Mouse (Mus musculus): ENCODE measurements around the gene Dnajb6. TPM values are rescaled to one million over a fixed set of nuclear protein-coding genes. Genes with fewer than 3 reads are reported as not detected.

Dnajb6 gene
- polyA plus RNA-seq (2016; fragmentation: Nextera tagmentation; extraction: Ambion mirVana), result 114 and 115 TPM in 2 replicates

GRCm38 (mm10) chr5:29735557-29736061, at the start of gene Dnajb6, which contains the start of gene Gm5129:
Dnajb6 (plus strand) TSS chr5:29735688.
Gm5129 (minus strand) TSS chr5:29735936.
- Histone ChIP-seq H3K4me3 (peak within 1 kb of the TSS; percentile 78), H3K27ac (ENCODE audit: poor library complexity, severe bottlenecking) (peak within 1 kb of the TSS; percentile 95), H3K4me1 (replicated peaks) (peaks cover 31% of the 10 kb centered on the region), H3K4me2 (peak within 1 kb of the TSS; percentile 91), H3K27me3 (replicated peaks) (no peaks in the 10 kb centered on the region), H3K9me3 (replicated peaks) (no peaks in the 10 kb centered on the region), H3K9ac (peak within 1 kb of the TSS; percentile 92), H3K36me3 (no peaks in the 10 kb centered on the region)
- peak; percentile 92 for ATAC-seq (ENCODE audit: insufficient number of reproducible peaks, low FRiP score)
- under 1% methylated on average over 46 of the region's 46 CpGs for WGBS

GRCm38 (mm10) chr5:29687671-29688070, 47.8 kb upstream of the Dnajb6 start:
- no peak overlapping the region for H3K4me3 ChIP-seq
- no peaks in the 10 kb centered on the region for H3K27me3 ChIP-seq (replicated peaks)
- H3K4me2 ChIP-seq, result no peak overlapping the region
- no peak overlapping the region for H3K27ac ChIP-seq (ENCODE audit: poor library complexity, severe bottlenecking)
- H3K36me3 ChIP-seq, result no peaks in the 10 kb centered on the region
- no peak overlapping the region for H3K9ac ChIP-seq
- ATAC-seq (ENCODE audit: insufficient number of reproducible peaks, low FRiP score), result no peak
- 48% methylated on average over 3 of the region's 3 CpGs for WGBS
- H3K4me1 ChIP-seq (replicated peaks), result no peaks in the 10 kb centered on the region
- no peaks in the 10 kb centered on the region for H3K9me3 ChIP-seq (replicated peaks)

- H3K4me1 ChIP-seq (replicated peaks), result no peaks in the 10 kb centered on the region
- WGBS, result 49% methylated on average over 7 of the region's 7 CpGs
Measured at GRCm38 (mm10) chr5:29688352-29688751, 47.1 kb upstream of the Dnajb6 start.

GRCm38 (mm10) chr5:29698493-29698892, 37.0 kb upstream of the Dnajb6 start:
- WGBS, result 69% methylated on average over 4 of the region's 4 CpGs
- ATAC-seq (ENCODE audit: insufficient number of reproducible peaks, low FRiP score), result no peak
- H3K4me2 ChIP-seq, result no peak overlapping the region
- H3K4me3 ChIP-seq, result no peak overlapping the region
- no peaks in the 10 kb centered on the region for H3K36me3 ChIP-seq
- 0 out of 2 replicates have a peak, but pooled peaks cover 5% of the 10 kb centered on the region for H3K9me3 ChIP-seq (replicated peaks)
- no peaks in the 10 kb centered on the region for H3K27me3 ChIP-seq (replicated peaks)
- no peak overlapping the region for H3K9ac ChIP-seq
- no peaks in the 10 kb centered on the region for H3K4me1 ChIP-seq (replicated peaks)
- H3K27ac ChIP-seq (ENCODE audit: poor library complexity, severe bottlenecking), result no peak overlapping the region

More at GRCm38 (mm10) chr5:29688352-29688751, 47.1 kb upstream of the Dnajb6 start:
- Histone ChIP-seq H3K27me3 (replicated peaks) (no peaks in the 10 kb centered on the region), H3K9me3 (replicated peaks) (no peaks in the 10 kb centered on the region), H3K27ac (ENCODE audit: poor library complexity, severe bottlenecking) (no peak overlapping the region), H3K4me2 (no peak overlapping the region), H3K9ac (no peak overlapping the region), H3K36me3 (no peaks in the 10 kb centered on the region), H3K4me3 (no peak overlapping the region)
- ATAC-seq (ENCODE audit: insufficient number of reproducible peaks, low FRiP score), result no peak

- ATAC-seq (ENCODE audit: insufficient number of reproducible peaks, low FRiP score), result no peak
- WGBS, result 67% methylated on average over 2 of the region's 2 CpGs
- H3K36me3 ChIP-seq, result no peaks in the 10 kb centered on the region
Measured at GRCm38 (mm10) chr5:29699520-29700202, 35.8 kb upstream of the Dnajb6 start.

GRCm38 (mm10) chr5:29707241-29707640, 28.2 kb upstream of the Dnajb6 start:
- no peaks in the 10 kb centered on the region for H3K27me3 ChIP-seq (replicated peaks)
- H3K27ac ChIP-seq (ENCODE audit: poor library complexity, severe bottlenecking), result no peak overlapping the region
- H3K9ac ChIP-seq, result no peak overlapping the region
- no peaks in the 10 kb centered on the region for H3K4me1 ChIP-seq (replicated peaks)
- H3K36me3 ChIP-seq, result no peaks in the 10 kb centered on the region
- no peak for ATAC-seq (ENCODE audit: insufficient number of reproducible peaks, low FRiP score)
- no peaks in the 10 kb centered on the region for H3K9me3 ChIP-seq (replicated peaks)
- 71% methylated on average over 4 of the region's 4 CpGs for WGBS
- no peak overlapping the region for H3K4me2 ChIP-seq
- H3K4me3 ChIP-seq, result no peak overlapping the region

More at GRCm38 (mm10) chr5:29699520-29700202, 35.8 kb upstream of the Dnajb6 start:
- Histone ChIP-seq H3K27me3 (replicated peaks) (no peaks in the 10 kb centered on the region), H3K4me1 (replicated peaks) (no peaks in the 10 kb centered on the region), H3K4me2 (no peak overlapping the region), H3K9me3 (replicated peaks) (0 out of 2 replicates have a peak, but pooled peaks cover 5% of the 10 kb centered on the region), H3K27ac (ENCODE audit: poor library complexity, severe bottlenecking) (no peak overlapping the region), H3K4me3 (no peak overlapping the region), H3K9ac (no peak overlapping the region)

- H3K4me2 ChIP-seq, result no peak overlapping the region
- no peak overlapping the region for H3K4me3 ChIP-seq
- H3K9ac ChIP-seq, result no peak overlapping the region
- H3K9me3 ChIP-seq (replicated peaks), result no peaks in the 10 kb centered on the region
- WGBS, result 26% methylated on average over 5 of the region's 5 CpGs
- ATAC-seq (ENCODE audit: insufficient number of reproducible peaks, low FRiP score), result no peak
- H3K27me3 ChIP-seq (replicated peaks), result no peaks in the 10 kb centered on the region
- no peaks in the 10 kb centered on the region for H3K36me3 ChIP-seq
- no peaks in the 10 kb centered on the region for H3K4me1 ChIP-seq (replicated peaks)
- no peak overlapping the region for H3K27ac ChIP-seq (ENCODE audit: poor library complexity, severe bottlenecking)
Measured at GRCm38 (mm10) chr5:29708258-29708657, 27.2 kb upstream of the Dnajb6 start.

GRCm38 (mm10) chr5:29711631-29712030, 23.9 kb upstream of the Dnajb6 start:
- no peak overlapping the region for H3K4me2 ChIP-seq
- no peaks in the 10 kb centered on the region for H3K27me3 ChIP-seq (replicated peaks)
- H3K36me3 ChIP-seq, result no peaks in the 10 kb centered on the region
- no peak overlapping the region for H3K4me3 ChIP-seq
- no peak for ATAC-seq (ENCODE audit: insufficient number of reproducible peaks, low FRiP score)
- no peak overlapping the region for H3K27ac ChIP-seq (ENCODE audit: poor library complexity, severe bottlenecking)
- no peak overlapping the region for H3K9ac ChIP-seq
- no peaks in the 10 kb centered on the region for H3K9me3 ChIP-seq (replicated peaks)
- H3K4me1 ChIP-seq (replicated peaks), result no peaks in the 10 kb centered on the region

- 65% methylated on average over 1 of the region's 1 CpGs for WGBS
- Histone ChIP-seq H3K9me3 (replicated peaks) (no peaks in the 10 kb centered on the region), H3K36me3 (no peaks in the 10 kb centered on the region), H3K27ac (ENCODE audit: poor library complexity, severe bottlenecking) (no peak overlapping the region), H3K4me3 (no peak overlapping the region), H3K27me3 (replicated peaks) (no peaks in the 10 kb centered on the region), H3K4me1 (replicated peaks) (no peaks in the 10 kb centered on the region), H3K9ac (no peak overlapping the region), H3K4me2 (no peak overlapping the region)
- ATAC-seq (ENCODE audit: insufficient number of reproducible peaks, low FRiP score), result no peak
Measured at GRCm38 (mm10) chr5:29712906-29713305, 22.6 kb upstream of the Dnajb6 start.

GRCm38 (mm10) chr5:29721159-29721558, 14.3 kb upstream of the Dnajb6 start:
- no peak overlapping the region for H3K4me3 ChIP-seq
- no peaks in the 10 kb centered on the region; the same call in 1 of the 2 replicates for H3K9me3 ChIP-seq (replicated peaks)
- no peak overlapping the region for H3K9ac ChIP-seq
- H3K27me3 ChIP-seq (replicated peaks), result no peaks in the 10 kb centered on the region
- ATAC-seq (ENCODE audit: insufficient number of reproducible peaks, low FRiP score), result no peak
- H3K36me3 ChIP-seq, result no peaks in the 10 kb centered on the region
- WGBS, result 30% methylated on average over 1 of the region's 1 CpGs
- H3K27ac ChIP-seq (ENCODE audit: poor library complexity, severe bottlenecking), result no peak overlapping the region
- no peak overlapping the region for H3K4me2 ChIP-seq
- H3K4me1 ChIP-seq (replicated peaks), result no peaks in the 10 kb centered on the region

- ATAC-seq (ENCODE audit: insufficient number of reproducible peaks, low FRiP score), result no peak
- no peaks in the 10 kb centered on the region for H3K27me3 ChIP-seq (replicated peaks)
- H3K27ac ChIP-seq (ENCODE audit: poor library complexity, severe bottlenecking), result no peak overlapping the region
- no peaks in the 10 kb centered on the region for H3K4me1 ChIP-seq (replicated peaks)
- WGBS, result 85% methylated on average over 2 of the region's 2 CpGs
- no peak overlapping the region for H3K9ac ChIP-seq
- no peaks in the 10 kb centered on the region for H3K36me3 ChIP-seq
- H3K4me2 ChIP-seq, result no peak overlapping the region
- H3K9me3 ChIP-seq (replicated peaks), result no peaks in the 10 kb centered on the region; the same call in 1 of the 2 replicates
- no peak overlapping the region for H3K4me3 ChIP-seq
Measured at GRCm38 (mm10) chr5:29725369-29725768, 10.1 kb upstream of the Dnajb6 start.

All from heart, embryonic 12.5 days (tissue).